Mouse (Mus musculus) heart, embryonic 11.5 days (tissue): ENCODE measurements around the gene Foxred2. TPM values are rescaled to one million over a fixed set of nuclear protein-coding genes. Genes with fewer than 3 reads are reported as not detected.
A peak's percentile ranks its signal among the peaks of the same experiment; 100 is the strongest.

Source experiments
- ATAC-seq: fragments of 200-750 bp; cut with Nextera tagmentation; replicated peaks from 2 replicates; pipeline ENCODE4 v1.8.0; 2017; ENCODE audit warnings: moderate library complexity; ENCODE audit not compliant: insufficient number of reproducible peaks, low FRiP score, low TSS enrichment
- H3K27ac ChIP-seq: fragments of 300-500 bp; sonication (generic); 2 replicates; pipeline ENCODE4 v1.5.1; 2014; ENCODE audit warnings: mild to moderate bottlenecking, low read depth, low read length
- H3K27me3 ChIP-seq: fragments of 300-500 bp; sonication (generic); 2 replicates; pipeline ENCODE4 v1.6.1; 2014; ENCODE audit warnings: mild to moderate bottlenecking, low read length, mixed read lengths; ENCODE audit not compliant: control insufficient read depth, insufficient read depth
- H3K36me3 ChIP-seq: fragments of 300-500 bp; sonication (generic); 2 replicates; pipeline ENCODE4 v1.6.1; 2014; ENCODE audit warnings: mild to moderate bottlenecking, low read length, moderate library complexity, mixed read lengths; ENCODE audit not compliant: control insufficient read depth, insufficient read depth
- H3K4me1 ChIP-seq: fragments of 300-500 bp; sonication (generic); 2 replicates; pipeline ENCODE4 v1.6.1; 2014; ENCODE audit warnings: low read length; ENCODE audit not compliant: control insufficient read depth, insufficient read depth
- H3K4me2 ChIP-seq: fragments of 300-500 bp; sonication (generic); 2 replicates; pipeline ENCODE4 v1.6.1; 2014; ENCODE audit warnings: mild to moderate bottlenecking, moderate library complexity
- H3K4me3 ChIP-seq: fragments of 300-500 bp; sonication (generic); 2 replicates; pipeline ENCODE4 v1.5.1; 2014; ENCODE audit warnings: low read depth, low read length
- H3K9ac ChIP-seq: fragments of 300-500 bp; sonication (generic); 2 replicates; pipeline ENCODE4 v1.6.1; 2014; ENCODE audit warnings: mild to moderate bottlenecking, low read depth, low read length, moderate library complexity
- H3K9me3 ChIP-seq: fragments of 300-500 bp; sonication (generic); replicated peaks from 2 replicates; pipeline ENCODE4 v1.6.1; 2016; ENCODE audit warnings: low read length; ENCODE audit not compliant: control insufficient read depth
- WGBS: fragments of 180-500 bp; shearing (Covaris S2); extraction: QIAGEN DNeasy Blood & Tissue Kit; methylation state at CpG from one replicate; pipeline ENCODE4 v1.1.7; 2014; ENCODE audit not compliant: insufficient replicate concordance; 5-methylcytosine and 5-hydroxymethylcytosine counted together
- polyA plus RNA-seq: library from polyadenylated mRNA; unstranded; fragments of >200 nt; fragmentation: Nextera tagmentation; extraction: Ambion mirVana; gene quantifications from 2 replicates; pipeline ENCODE4 v1.2.1, GENCODE M21; 2014

Gene Foxred2
- polyA plus RNA-seq, 1 experiment from 2014 or later, result 1.2 TPM

GRCm38 (mm10) chr15:77907646-77908518 is 48.6 kb downstream of the Foxred2 start:
- no peaks in the 10 kb centered on the region for H3K36me3 ChIP-seq
- WGBS, result 62% methylated on average over 9 of the region's 9 CpGs
- no peak overlapping the region for H3K4me2 ChIP-seq
- no peaks in the 10 kb centered on the region for H3K27me3 ChIP-seq
- H3K9ac ChIP-seq, result no peak overlapping the region
- no peaks in the 10 kb centered on the region for H3K9me3 ChIP-seq
- no peak for ATAC-seq
- H3K4me1 ChIP-seq, result peaks cover 46% of the 10 kb centered on the region
- no peak overlapping the region for H3K27ac ChIP-seq
- no peak overlapping the region for H3K4me3 ChIP-seq

DNA sequence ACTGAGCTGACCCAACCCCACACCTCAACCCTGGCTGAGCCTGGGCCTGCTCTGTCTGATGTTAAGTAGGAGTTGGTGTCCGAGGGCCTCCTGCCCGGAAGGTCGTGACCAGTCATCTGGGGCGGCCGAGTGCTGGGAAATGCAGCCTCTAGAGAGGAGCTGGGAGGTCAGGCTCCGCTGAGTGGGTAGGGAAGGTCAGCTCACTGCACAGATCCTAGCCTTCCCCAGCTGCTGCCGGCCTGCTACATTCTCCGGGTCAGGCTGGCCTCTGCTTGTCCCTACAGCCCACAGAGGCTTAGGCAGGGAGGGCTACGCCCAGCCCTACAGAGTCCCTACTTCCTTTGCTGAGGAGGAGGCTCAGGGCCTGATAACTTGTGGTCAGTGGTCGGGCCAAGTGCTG is 50.0 kb downstream of the Foxred2 start:
- WGBS, result 44% methylated on average over 10 of the region's 10 CpGs
- Histone ChIP-seq H3K9me3 (no peaks in the 10 kb centered on the region), H3K4me3 (no peak overlapping the region), H3K4me2 (no peak overlapping the region), H3K9ac (peak overlapping the region; percentile 56; the same call in 1 of the 2 replicates), H3K36me3 (no peaks in the 10 kb centered on the region), H3K4me1 (peaks cover 33% of the 10 kb centered on the region), H3K27me3 (no peaks in the 10 kb centered on the region), H3K27ac (0 out of 2 replicates have a peak overlapping the region, but pooled peaks have one; percentile 0)
- ATAC-seq, result no peak; the same call in 1 of the 2 replicates

DNA sequence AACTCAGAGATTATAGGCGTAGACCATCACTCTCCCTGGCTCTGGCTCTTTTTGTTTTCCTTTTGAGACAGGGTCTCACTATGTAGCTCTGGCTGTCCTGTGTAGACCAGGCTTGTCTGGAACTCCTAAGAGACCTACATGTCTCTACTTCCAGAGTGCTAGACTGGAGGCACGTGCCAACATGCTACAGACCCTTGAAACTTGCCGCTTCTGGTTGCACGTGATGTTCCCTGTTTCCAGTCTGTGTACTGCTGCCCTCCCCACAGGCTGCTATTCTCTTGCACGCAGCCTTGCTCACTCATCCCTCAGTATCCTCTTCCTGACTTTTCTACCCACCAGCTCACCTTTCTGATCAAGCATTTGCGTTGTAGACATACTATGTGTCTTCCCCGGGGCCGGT is 50.4 kb downstream of the Foxred2 start:
- Histone ChIP-seq H3K36me3 (no peaks in the 10 kb centered on the region), H3K4me3 (no peak overlapping the region), H3K27ac (peak overlapping the region; percentile 93; the same call in 1 of the 2 replicates), H3K4me1 (peaks cover 28% of the 10 kb centered on the region), H3K9me3 (no peaks in the 10 kb centered on the region), H3K4me2 (no peak overlapping the region), H3K27me3 (no peaks in the 10 kb centered on the region), H3K9ac (peak overlapping the region; percentile 56; the same call in 1 of the 2 replicates)
- 72% methylated on average over 8 of the region's 8 CpGs for WGBS
- no peak for ATAC-seq

GRCm38 (mm10) chr15:77905275-77905970 is 51.1 kb downstream of the Foxred2 start:
- Histone ChIP-seq H3K4me2 (peak overlapping the region; percentile 72), H3K4me3 (peak overlapping the region; percentile 31), H3K9ac (peak overlapping the region; percentile 65), H3K27ac (peak overlapping the region; percentile 93), H3K27me3 (no peaks in the 10 kb centered on the region), H3K36me3 (no peaks in the 10 kb centered on the region), H3K4me1 (peaks cover 24% of the 10 kb centered on the region), H3K9me3 (no peaks in the 10 kb centered on the region)
- ATAC-seq, result peak; percentile 80
- WGBS, result 6% methylated on average over 26 of the region's 26 CpGs

- H3K9ac ChIP-seq, result 0 out of 2 replicates have a peak overlapping the region, but pooled peaks have one; percentile 52
- no peaks in the 10 kb centered on the region for H3K27me3 ChIP-seq
- no peak overlapping the region for H3K4me3 ChIP-seq
- H3K36me3 ChIP-seq, result no peaks in the 10 kb centered on the region
- no peaks in the 10 kb centered on the region for H3K9me3 ChIP-seq
- H3K4me1 ChIP-seq, result peaks cover 24% of the 10 kb centered on the region
- no peak for ATAC-seq
- 22% methylated on average over 12 of the region's 12 CpGs for WGBS
- peak overlapping the region; percentile 93 for H3K27ac ChIP-seq
- peak overlapping the region; percentile 72 for H3K4me2 ChIP-seq
Observed at GRCm38 (mm10) chr15:77904363-77904892, 52.1 kb downstream of the Foxred2 start.

DNA sequence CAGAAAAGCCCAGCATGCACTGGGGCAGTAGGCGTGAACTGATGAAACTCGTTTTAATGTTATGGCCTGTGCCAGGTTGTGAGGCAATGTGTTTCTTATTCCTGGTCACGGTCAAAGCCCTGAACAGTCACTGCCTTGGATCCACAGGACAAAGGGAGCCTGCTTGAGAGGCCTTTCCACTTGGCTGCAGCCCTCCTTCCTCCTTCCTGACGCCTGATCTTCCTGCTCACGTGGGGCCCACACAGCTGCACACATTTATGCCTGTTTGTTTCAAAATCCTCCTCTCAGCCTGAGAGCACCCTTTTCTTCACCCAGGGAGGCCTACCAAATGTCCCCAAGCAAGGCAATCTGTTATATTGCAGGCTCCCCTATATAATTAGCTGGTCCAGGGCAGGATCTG is 53.3 kb downstream of the Foxred2 start:
- Histone ChIP-seq H3K9me3 (no peaks in the 10 kb centered on the region), H3K27me3 (no peaks in the 10 kb centered on the region), H3K36me3 (no peaks in the 10 kb centered on the region), H3K4me1 (peaks cover 24% of the 10 kb centered on the region), H3K27ac (no peak overlapping the region), H3K9ac (no peak overlapping the region), H3K4me2 (no peak overlapping the region), H3K4me3 (no peak overlapping the region)
- 66% methylated on average over 5 of the region's 5 CpGs for WGBS
- ATAC-seq, result no peak

DNA sequence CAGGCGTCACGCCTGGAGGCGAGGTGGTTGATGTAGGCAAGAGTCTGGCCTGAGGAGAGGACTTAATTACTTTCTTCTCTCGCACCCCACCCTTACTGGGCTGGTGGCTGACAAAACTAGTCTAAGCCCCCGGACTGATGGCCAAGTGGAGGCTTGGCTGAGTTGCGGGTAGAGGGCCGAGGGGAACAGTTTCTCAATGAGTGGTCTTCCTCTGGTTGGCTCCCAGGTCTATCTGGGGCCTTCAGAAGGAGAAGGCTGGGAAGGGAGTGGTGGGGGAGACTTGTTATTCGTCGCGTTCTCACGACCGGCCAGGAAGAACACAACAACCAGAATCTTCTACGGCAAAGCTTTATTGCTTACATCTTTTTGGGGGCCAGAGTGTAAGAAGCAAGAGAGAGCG is 61.6 kb downstream of the Foxred2 start:
- H3K36me3 ChIP-seq, result no peaks in the 10 kb centered on the region
- no peak overlapping the region for H3K9ac ChIP-seq
- no peak for ATAC-seq
- no peak overlapping the region for H3K27ac ChIP-seq
- no peaks in the 10 kb centered on the region for H3K9me3 ChIP-seq
- H3K4me2 ChIP-seq, result no peak overlapping the region
- no peak overlapping the region for H3K4me3 ChIP-seq
- peaks cover 2% of the 10 kb centered on the region for H3K4me1 ChIP-seq
- no peaks in the 10 kb centered on the region for H3K27me3 ChIP-seq
- WGBS, result 85% methylated on average over 13 of the region's 14 CpGs

GRCm38 (mm10) chr15:77893292-77893691 is 63.2 kb downstream of the Foxred2 start:
- WGBS, result 51% methylated on average over 10 of the region's 10 CpGs
- Histone ChIP-seq H3K9me3 (no peaks in the 10 kb centered on the region), H3K36me3 (no peaks in the 10 kb centered on the region), H3K27ac (no peak overlapping the region), H3K4me1 (peaks cover 2% of the 10 kb centered on the region), H3K9ac (no peak overlapping the region), H3K27me3 (no peaks in the 10 kb centered on the region), H3K4me2 (no peak overlapping the region), H3K4me3 (no peak overlapping the region)
- no peak; the same call in 1 of the 2 replicates for ATAC-seq
